Mouse (Mus musculus) induced T-regulatory cell, adult 2 months (primary cell): Measurements from ENCODE around the gene Syt3.

Source experiments
- DNase-seq: peaks from one replicate; pipeline ENCODE4 v3.0.0-alpha.2; 2012; ENCODE audit warnings: low read depth

Gene Syt3

GRCm38 (mm10) chr7:44446070-44446855 lies 62.4 kb downstream of the Syt3 start:
- no peak for DNase-seq
